Mouse (Mus musculus) T-cell, adult 2 months (primary cell): ENCODE data around the gene St6gal1.

ENCODE experiments used
- DNase-seq: peaks from one replicate; pipeline ENCODE4 v3.0.0; 2022; ENCODE audit warnings: low spot score

The St6gal1 gene

DNA sequence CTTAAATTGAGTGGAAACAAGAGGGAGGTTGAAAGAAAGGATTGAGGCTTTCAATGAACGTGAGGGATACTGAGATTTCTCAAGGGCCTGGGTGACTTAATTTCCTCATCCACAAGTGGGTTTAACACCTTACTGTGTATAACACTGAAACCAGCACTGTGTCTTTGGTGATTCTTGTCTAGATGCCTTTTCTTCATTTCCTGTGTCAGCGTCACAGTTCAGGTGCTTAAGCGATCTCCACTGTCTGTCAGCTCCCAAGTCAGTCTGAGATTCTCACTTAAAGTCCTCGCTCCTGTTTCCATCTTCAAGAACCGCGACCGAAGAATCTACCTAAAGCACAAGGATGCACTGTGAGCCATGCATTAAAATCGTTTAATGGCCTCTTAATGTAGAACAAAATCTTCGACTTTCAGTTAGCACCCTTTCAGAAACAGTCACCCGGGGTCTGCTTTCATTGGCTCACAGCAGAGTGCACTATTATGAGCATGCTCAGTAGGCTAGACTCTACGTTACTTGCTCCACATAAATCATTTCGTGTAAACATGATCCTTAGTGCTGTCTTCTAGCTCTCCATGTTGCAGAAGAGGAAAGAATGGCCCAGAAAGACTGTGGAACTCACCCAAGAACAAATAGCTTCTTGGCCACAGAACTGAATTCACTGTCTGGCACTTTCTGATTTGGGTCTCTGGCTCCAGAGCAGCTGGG is 1.2 kb upstream of the St6gal1 start:
- peak; percentile 54 for DNase-seq

DNA sequence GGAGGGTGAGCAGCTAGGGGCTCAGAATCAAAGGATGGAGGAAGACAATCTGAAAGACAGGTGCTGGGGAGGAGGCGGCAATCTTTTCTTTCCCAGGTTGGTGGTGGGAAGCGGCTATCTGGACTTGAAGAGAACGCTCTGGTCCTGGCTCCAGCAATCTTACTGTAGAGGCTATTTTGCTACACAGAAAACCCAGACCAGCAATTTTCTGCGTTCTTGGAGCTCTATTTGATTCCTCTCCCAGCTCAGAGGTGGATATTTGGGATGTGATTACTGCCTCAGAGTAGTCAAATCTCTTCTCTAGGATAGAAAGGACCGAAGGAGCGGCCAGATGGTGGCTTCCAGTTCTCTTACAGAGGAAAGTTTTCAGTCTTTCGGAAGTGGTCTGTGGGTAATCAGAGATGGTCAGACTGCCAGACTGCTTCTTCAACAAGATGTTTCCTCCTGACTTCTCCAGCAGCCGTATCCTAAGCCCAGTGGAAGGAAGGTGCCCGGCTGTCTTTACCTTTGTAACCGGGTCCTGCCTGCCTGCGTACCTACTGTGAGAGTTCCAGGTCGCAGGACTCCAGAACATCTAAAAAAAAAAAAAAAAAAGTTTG is 570 bp upstream of the St6gal1 start:
- peak; percentile 17 for DNase-seq

DNA sequence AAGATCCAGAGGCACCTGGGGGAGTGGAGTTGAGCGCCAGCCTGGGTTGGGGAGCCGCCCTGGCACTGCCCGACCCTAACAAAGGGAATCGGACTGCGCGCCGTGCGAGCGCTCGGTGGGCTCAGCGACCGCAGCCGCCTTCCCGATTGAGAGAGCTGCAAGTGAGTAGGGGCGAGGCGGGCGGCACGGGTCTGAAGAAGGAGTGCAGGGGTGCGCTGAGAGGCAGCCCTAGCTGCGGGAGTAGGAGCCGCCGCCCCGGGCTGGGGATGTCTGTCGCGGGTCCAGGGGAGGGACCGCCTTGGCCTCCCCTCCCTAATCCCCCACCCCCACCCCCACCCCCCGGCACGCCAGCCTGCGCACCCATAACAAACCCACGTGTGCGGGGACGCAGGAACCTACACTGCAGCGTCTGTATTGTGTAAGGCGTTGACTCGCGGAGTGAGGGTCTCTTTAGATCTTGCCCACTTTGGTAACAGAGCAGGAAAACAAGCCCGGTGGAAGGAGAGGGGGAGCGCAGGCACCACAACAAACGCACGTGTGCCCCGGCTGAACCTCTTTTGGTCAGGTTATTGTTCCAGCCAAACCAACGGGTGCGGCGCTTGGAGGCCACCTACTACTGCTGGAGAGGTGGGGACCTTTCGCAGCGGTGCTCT is 655 bp downstream of the St6gal1 start:
- DNase-seq, result peak; percentile 75

DNA sequence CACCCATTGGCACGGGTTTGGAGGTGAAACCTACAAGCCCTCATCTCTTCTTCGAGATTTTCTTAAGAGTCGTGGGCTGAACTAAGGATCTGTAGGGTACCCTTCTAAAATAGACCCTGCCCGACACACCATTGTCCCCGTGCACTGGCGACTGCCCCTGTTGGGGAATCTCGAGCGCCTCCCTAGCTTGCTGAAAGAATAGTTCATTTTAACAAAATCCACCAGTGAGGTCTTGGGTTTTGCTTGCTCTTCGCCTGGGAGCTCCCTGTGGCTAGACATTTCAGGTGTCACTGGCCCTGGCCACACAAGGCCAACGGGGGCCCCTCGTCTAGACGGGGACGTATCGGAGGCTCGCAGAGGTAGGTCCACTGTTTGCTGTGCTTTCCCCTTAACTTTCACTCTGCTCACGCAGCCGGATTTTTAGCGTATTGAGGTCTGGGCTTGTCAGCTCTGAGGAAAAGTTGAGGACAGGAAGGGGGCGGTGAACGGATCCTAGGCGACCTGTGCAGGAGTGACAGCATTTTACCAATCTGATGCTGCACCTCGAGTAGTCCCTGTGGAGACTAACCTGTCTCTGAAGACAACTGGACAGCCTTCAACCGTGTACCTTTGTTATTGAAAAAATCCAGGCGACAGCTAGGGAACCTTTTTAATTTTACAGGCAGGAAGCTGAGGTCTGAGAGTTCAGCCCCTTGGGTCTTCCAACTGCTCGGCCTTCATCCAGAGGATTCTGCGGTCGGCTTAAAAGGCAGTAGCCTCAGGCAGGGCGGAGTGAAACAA is 1.5 kb downstream of the St6gal1 start:
- DNase-seq, result peak; percentile 74

DNA sequence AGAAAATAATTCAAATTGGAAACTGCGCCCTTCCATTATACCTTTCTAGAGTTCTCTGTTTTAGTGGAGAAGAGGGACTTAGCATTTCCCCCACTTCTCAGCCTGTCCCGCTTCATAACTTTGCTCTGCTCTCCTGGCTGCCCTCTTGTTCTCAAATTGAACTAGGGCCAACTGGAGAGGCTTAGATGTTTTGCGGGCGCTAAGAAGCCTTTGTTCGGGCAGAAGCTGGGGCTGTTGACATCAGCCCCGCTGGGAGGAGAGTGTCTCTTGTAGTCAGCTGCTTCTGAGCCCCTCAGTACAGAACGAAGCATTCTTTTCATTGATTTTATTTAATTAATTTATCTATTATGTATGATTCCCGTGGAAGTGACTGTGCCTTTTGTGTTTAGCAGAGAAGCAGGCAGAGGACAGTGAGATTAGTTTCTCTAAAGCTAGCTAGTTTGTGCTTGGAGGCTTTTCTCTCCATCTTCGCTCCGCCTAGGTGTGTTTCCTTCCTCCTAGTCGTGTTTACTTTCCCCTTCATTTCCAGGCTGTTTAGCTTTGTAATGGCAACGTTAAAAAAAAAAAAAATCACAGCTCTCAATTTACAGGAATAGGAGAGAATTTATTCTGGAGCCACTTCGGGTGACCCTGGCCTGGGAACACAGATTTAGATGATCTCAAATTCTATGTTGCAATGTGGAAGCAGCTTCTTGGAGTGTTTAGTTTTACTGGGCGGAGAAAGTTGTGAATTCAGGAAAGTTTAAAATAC is 2.2 kb downstream of the St6gal1 start:
- peak; percentile 72 for DNase-seq

DNA sequence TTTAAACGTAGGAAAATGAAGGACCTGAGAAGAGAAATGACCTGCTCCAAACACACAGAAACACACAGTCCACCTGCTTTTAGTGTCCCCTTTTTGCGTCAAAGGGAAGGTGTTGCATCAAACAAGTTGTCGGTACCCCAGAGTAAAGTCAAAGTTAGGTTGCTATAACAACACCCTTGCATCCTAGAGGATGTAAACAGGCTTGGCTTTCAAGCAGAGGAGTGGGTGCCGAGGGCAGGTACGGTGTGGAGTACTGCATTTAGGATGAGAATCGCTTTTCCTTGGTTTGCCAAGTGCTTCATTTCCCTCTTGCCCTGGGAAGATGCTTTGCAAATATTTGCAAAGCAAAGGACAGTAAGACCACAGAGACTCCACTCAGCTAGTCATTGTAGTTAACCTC is 3.3 kb downstream of the St6gal1 start:
- DNase-seq, result no peak

DNA sequence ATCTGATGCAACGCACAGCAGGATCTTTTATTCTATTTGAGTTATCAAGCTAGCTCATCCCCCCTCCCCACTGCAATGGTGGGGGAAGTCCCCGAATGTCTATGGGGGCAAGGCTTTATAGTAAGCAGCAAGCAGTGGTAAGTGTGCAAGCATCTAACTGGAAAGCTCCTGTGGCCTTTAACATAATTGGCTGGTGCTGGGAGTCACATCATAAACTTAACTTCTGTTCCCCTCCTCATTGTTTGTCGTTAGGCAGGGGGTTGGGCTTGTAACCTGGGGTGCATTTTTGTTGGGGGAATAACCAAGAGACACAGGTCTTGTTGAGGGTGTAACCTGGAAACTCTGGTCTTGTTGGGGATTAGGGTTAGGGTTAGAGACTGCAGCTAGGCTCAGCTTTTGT is 3.9 kb downstream of the St6gal1 start:
- DNase-seq, result peak; percentile 53

DNA sequence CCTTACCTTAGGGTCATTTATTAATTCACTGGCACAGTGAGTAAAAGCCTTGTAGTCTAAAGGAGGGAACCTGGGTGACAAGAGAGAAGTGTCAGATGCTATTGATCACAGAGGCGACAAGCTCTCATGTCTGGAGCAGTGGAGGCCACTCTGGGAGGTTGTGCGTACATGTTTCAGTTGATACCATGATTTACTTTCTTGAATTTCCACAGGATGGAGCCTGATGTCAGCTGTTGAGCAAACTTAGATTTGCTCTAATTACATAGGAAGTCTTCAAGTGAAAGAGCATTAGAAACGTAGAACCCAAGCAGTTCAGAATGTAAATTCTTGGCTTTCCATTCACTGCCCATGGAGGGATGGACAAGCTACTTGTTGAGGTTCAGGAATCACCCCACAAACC is 5.4 kb downstream of the St6gal1 start:
- no peak for DNase-seq

DNA sequence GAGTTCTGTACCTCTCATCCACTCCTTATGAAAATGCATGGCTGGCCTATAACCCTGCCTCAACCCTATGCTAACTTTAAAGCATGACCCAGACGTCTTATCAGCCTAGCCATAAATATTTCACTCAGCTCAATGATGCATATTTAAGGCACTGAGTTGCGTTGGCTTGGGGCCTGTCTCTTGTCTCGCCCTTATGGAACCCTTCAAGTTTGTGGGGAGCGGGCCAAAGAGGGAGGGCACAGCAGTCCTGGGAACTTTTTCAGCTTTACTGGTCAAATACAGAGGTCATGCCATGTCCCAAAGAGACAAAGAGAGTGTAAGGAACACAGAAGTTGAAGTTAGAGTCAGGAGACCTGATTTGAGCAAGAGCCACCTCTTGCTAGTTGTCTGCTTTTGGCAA is 6.6 kb downstream of the St6gal1 start:
- DNase-seq, result no peak

DNA sequence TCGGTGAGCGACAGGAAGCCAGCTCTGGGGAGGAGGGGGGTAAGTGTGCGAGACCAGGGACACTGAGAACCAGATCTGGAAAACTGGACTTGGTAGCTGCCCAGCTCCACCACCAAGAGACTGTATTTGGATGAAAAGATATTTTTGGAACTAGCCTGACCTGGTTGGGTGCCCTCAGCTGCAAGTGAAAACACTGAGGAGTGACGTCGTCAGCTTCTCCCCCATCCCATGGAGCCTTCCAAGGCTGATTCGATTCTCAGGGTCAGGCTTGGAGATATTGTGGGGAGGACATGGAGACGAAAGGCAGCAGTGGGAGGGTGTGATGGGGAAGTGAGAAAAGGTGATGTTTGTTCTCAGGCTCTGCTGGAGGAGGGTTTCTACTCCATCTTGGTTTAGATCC is 8.2 kb downstream of the St6gal1 start:
- DNase-seq, result no peak

DNA sequence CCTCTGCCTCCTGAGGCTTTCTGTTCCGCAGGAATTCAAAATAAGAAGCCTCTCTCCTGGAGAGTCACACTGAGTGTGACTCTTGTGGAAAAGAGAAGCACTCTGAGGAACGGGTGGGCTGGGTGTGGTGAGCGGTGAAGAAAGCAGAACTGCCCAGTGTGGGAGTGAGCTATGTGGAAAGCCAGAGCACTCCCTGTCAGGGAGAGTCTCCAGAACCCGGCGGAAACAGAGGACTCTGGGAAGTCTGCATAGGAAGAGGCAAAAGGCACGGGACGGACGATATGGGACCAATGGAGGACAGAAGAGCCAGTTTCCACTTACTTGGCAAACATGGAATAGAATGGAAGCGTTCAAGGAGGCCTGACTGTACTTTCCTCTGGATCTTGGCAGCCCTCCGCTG is 9.0 kb downstream of the St6gal1 start:
- DNase-seq, result no peak

DNA sequence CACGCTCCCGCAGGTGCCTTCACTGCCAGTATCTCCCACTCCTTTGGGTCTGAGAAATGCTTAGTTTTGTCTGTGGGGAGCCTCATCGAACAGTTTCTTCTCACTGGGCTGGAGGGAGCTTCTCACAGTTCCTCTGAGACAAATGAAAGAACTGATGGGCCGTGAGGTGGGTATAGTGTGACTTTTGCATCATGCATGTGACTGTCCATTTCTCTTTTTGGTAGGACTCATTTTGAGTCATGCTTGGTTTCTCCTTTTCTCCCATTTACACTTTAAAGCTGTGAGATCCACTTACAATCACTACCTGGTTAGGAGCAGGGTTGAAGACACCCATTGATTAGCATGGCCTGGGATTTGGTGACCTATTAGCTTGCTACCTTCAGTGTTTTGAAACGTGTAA is 10.0 kb downstream of the St6gal1 start:
- DNase-seq, result no peak

DNA sequence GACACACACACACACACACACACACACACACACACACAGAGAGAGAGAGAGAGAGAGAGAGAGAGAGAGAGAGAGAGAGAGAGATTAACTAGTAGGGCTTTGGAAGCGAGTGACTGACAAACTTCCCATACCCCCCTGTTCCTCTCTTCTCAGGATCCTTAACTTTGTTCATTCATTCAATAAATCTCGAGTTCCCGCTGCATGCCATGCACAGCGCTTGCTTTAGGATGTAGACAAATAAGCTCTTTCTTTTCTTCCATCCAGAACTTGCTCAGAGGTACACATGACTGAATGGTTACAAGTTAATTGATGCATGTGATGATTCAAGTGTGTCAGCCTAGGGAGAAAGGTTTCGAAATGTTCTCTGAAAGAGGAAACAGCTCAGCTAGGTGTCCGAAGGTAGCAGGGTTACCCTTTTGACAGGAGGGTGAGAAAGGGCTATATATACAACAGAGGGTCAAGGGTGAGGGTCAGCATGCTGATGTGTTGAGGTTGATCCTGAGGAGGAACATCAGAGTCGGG is 10.7 kb downstream of the St6gal1 start:
- no peak for DNase-seq

DNA sequence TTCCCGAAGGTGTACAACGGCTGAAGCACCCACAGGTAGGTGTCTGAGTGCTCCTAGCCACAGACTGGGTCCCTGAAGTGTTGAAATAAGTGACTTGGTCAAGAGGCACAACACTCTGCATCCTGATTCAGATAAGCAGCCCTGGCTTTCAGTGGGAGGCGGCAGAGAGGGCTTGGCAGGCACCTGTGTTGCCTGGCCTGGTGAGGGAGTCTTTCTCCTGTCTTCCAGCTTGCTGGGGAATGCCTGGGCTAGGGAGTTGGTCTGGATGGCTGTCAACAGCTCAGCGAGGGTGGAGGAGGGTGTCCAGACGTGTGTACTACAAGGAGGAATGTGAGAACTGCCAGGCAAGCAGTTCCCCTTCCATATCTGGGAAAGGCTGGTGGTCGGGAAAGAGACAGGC is 15.0 kb downstream of the St6gal1 start:
- no peak for DNase-seq

DNA sequence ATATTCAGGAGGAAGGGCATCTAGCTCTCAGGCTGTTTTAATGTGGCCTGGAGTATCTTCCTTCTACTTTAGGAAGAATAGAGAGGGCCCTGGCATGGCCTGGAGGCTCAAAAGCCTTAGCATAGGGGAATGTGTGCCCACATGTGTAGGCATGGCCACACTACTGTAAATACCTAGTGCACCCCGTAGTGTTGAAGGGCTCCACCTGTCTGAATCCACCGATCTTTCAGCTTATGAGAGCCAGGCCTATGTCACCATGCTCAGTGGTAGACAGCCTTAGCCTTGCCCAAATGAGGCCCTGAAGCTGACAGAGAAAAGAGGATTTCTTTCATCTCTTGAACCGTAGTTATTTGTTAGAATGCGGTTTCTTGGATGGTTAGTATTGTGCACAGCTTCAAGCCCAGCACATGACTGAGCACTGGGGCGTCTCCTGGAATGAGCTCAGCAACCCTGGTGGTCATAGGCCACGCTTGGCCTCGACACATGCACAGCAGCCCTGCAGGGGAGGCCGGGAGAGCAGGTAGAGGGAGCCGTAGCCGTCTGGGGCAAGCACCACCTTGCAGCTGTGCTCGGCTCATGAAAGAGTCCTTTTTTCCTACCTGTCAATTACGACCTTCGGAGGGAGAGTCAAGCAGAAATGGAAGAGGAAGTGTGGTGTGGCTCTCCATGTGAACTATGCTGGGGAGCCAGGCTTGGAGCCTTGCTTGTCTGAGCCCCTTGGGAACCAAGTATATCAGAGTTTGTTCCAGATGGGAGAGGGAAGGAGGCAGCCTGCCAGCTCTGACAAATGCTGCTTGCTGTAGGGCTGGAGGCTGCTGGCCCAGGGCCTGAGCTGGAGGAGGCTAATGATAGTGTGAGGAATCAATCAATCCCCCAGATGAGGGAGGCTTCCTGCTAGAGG is 15.8 kb downstream of the St6gal1 start:
- DNase-seq, result peak; percentile 56

DNA sequence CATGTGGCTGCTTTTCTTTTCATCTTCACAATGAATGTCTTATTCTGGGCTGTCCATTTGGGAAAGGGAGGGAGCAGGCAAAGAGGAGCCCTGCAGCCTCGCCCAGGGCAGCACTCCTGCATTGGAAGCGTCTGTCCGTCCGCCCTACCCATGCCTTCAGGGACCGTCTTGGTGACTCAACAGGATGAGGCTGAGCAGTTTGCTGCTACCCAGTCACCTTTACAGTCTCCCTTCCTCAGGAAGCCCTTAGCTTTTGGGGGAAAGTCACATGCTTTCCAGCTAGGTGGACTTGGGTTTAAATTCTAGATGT is 16.4 kb downstream of the St6gal1 start:
- DNase-seq, result no peak

DNA sequence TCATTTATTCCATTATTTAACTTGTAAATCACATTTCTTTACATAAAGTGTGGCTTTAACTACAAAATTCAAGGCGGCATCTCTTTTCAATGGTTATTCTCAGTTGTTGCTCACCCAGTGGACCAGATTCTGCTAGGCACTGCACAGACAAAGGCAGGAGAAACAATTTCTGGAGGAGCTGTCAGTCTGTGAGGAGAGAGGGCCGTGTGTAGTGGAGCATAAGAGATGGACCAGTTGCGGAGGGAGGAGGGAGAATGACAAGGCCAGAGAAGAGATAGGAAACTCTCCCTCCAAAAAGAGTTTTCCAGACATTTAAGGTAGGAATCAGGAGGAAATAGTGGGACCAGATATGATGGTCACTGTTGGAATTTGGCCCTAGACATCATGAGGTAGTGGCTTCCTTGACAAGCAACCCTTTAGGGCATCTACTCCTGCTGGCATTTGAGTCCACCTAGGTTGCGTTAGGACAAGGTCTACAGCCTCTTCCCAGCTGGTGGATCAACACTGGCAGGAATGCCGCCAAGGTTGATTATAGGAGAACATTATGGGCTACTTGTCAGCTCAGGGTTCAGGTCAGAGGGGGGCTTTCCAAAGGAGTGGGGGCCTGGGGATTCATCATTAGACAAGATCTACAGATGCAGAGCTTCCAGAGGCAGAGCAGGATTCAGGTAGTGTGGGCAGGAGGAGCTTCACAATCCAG is 19.3 kb downstream of the St6gal1 start:
- DNase-seq, result no peak

DNA sequence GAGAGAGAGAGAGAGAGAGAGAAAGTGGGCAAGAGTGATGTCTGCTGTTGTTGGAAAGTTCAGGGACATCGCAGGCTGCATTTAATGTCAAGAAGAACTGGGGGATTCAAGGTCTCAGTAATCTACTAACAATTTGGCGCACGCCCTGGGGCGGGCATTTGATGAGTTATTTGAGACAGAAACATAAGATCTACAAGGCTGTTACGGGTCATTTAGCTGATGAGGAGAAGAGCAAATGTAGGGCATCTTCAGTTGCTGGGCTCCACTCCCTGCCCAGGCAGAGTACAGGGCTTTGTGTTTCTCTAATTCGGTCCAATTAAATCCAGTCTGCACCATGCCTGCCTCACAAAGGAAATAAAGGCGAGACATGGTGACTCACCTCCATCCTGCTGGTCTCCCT is 19.9 kb downstream of the St6gal1 start:
- DNase-seq, result no peak

DNA sequence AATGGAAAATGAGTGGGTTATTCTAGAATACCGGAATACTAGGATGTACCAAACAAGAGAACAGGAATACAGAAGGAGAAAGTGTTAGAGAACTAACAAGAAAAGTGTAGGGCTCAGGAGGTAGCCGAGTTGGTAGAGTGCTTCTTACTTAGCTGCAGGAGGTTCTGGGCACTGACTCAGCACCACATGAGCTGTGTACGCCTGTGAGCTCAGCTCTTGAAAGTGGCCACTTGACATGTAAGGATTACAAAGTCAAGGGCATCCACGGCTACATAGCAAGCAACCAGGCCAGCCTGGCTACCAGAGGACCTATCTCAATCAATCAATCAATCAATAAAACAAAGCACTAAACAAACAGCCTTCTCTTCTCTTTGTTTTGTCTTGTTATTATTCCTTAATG is 24.7 kb downstream of the St6gal1 start:
- no peak for DNase-seq

DNA sequence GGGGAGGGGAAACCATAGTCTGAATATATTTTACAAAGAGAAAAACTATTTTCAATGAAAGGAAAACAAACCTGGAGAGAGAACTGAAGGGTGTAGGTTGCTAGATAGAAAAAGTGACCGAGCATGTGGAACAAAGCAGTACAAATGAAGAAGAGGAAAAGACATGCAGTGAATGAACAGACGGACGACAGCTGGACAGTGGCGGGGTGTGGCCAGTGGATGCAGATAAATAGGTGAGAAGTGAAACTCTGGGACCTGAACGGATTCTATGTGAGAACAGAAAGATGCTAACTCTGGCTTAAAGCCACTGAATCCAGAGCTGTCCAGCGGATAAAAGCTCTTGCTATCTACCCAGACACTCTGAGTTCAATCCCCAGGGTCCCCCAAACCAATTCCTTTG is 25.2 kb downstream of the St6gal1 start:
- DNase-seq, result no peak
